Mouse (Mus musculus) embryonic facial prominence, embryonic 11.5 days (tissue): ENCODE data around the gene Abcb1a. TPM values are rescaled to one million over a fixed set of nuclear protein-coding genes. Genes with fewer than 3 reads are reported as not detected.

Source experiments
- polyA plus RNA-seq: library from polyadenylated mRNA; unstranded; fragments of >200 nt; fragmentation: Nextera tagmentation; extraction: Ambion mirVana; gene quantifications from 2 replicates; pipeline ENCODE4 v1.2.1, GENCODE M21; 2014

The Abcb1a gene
- polyA plus RNA-seq, 1 experiment from 2014 or later, result 0.41 TPM

Other genes with a start within 250 kb of the Abcb1a start
- gene Dbf4, start 237.4 kb upstream of the Abcb1a start, polyA plus RNA-seq, result 84.4 and 97.8 TPM in 2 replicates
- 8.5 and 9.1 TPM in 2 replicates for gene Slc25a40, start 237.2 kb upstream of the Abcb1a start, polyA plus RNA-seq
- gene Rundc3b, start 37.1 kb upstream of the Abcb1a start, polyA plus RNA-seq, result 7.3 and 7.4 TPM in 2 replicates
- gene Abcb1b, start 138.1 kb downstream of the Abcb1a start, polyA plus RNA-seq, result 0.74 and 0.77 TPM in 2 replicates
- 0.38 and 0.54 TPM in 2 replicates for gene Abcb4, start 233.6 kb downstream of the Abcb1a start, polyA plus RNA-seq